Mouse (Mus musculus) megakaryocyte, embryonic 14.5 days (primary cell): ENCODE results near the gene Yipf3.

Experiments used
- FLI1 ChIP-seq: IDR thresholded peaks from 2 replicates; pipeline ENCODE4 v1.6.1; 2012; ENCODE audit warnings: low read length, inconsistent platforms, mixed read lengths
- GATA1 ChIP-seq: IDR thresholded peaks from 3 replicates; pipeline ENCODE4 v1.6.1; 2012; ENCODE audit warnings: mixed read lengths, low read length, inconsistent platforms, borderline replicate concordance

GRCm38 (mm10) chr17:46296601-46297000 lies 48.7 kb downstream of the Yipf3 start:
- TF ChIP-seq GATA1 (no peak), FLI1 (no peak)
